In the genomic region with DNA sequence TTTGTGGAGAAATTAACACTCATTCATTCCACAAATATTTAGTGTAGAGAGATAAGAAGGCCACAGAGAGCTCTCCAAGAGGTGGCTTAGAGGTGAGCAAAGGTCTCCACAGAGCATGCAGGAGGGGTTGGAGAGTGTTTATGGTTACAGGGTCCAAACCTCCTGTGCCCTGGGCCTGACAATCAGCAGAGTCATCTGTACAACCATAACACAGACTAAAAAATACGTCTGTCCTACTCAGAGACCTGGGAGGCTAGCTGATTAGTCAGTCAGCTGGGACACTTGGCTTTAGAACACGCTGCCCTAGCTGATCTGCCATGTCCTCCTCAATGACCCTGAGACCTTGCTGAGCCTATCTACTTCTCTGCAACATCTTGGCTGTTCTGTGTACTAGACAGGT, we compare ENCODE assay signal across 25 mouse cellular contexts. TPM values are rescaled to one million over a fixed set of nuclear protein-coding genes. Genes with fewer than 3 reads are reported as not detected.
DNase-seq lines count a peak whose midpoint lies in the region; ATAC-seq and TF ChIP-seq lines count a peak whose summit lies in the region.
"Had no signal": no experiment of that assay in that cellular context is flagged by ENCODE, and none has a peak within 500 bp of the region (broad histone marks: within the 10 kb centered on the region; RNA-seq: fewer than 3 reads in every experiment).

No protein-coding gene starts in this region.

- H3K27ac ChIP-seq in liver, adult 2 months (replicated peaks; ENCODE audit: insufficient read depth, low read depth, low read length): no peak overlapping the region
- no peak overlapping the region for H3K27ac ChIP-seq in intestine, embryonic 16.5 days (ENCODE audit: low read length)
- H3K27ac ChIP-seq in liver, embryonic 16.5 days (ENCODE audit: low read length): no peak overlapping the region
- H3K27ac ChIP-seq in neural tube, embryonic 15.5 days (replicated peaks): no peak overlapping the region
- H3K27ac ChIP-seq: embryonic facial prominence, embryonic 12.5 days; embryonic facial prominence, embryonic 15.5 days; hindbrain, embryonic 10.5 days; hindbrain, embryonic 13.5 days had no signal

- H3K4me3 ChIP-seq in liver, adult 2 months (ENCODE audit: insufficient read depth, low read depth, low read length): no peak overlapping the region
- H3K4me3 ChIP-seq in intestine, embryonic 16.5 days (ENCODE audit: low read length): no peak overlapping the region
- H3K4me3 ChIP-seq in liver, embryonic 16.5 days (ENCODE audit: low read depth, low read length): no peak overlapping the region
- H3K4me3 ChIP-seq in neural tube, embryonic 15.5 days (replicated peaks): no peak overlapping the region
- H3K4me3 ChIP-seq: embryonic facial prominence, embryonic 12.5 days; embryonic facial prominence, embryonic 15.5 days; hindbrain, embryonic 10.5 days; hindbrain, embryonic 13.5 days had no signal

- no peaks in the 10 kb centered on the region for H3K27me3 ChIP-seq in liver, adult 2 months (ENCODE audit: control insufficient read depth, insufficient read depth, low read length)
- H3K27me3 ChIP-seq in intestine, embryonic 16.5 days (replicated peaks; ENCODE audit: control insufficient read depth, insufficient read depth, low read length): no peaks in the 10 kb centered on the region
- no peaks in the 10 kb centered on the region for H3K27me3 ChIP-seq in liver, embryonic 16.5 days (ENCODE audit: control insufficient read depth, insufficient read depth, low read depth, low read length)
- H3K27me3 ChIP-seq in neural tube, embryonic 15.5 days (replicated peaks): no peaks in the 10 kb centered on the region
- H3K27me3 ChIP-seq: CH12.LX; embryonic facial prominence, embryonic 12.5 days; embryonic facial prominence, embryonic 15.5 days; hindbrain, embryonic 13.5 days; Patski had no signal

- no peak for TF ChIP-seq POLR2A in liver, adult 2 months (IDR thresholded peaks at IDR 0.05; ENCODE audit: extremely low read depth, insufficient read depth, low read length)

- peaks cover 17% of the 10 kb centered on the region for H3K4me1 ChIP-seq in liver, adult 2 months (ENCODE audit: control insufficient read depth, insufficient read depth, low read length)
- H3K4me1 ChIP-seq in intestine, embryonic 16.5 days (ENCODE audit: control insufficient read depth, insufficient read depth, low read length): peaks cover 13% of the 10 kb centered on the region; the same call in 1 of the 2 replicates
- H3K4me1 ChIP-seq in liver, embryonic 16.5 days (ENCODE audit: control insufficient read depth, low read depth, low read length): no peaks in the 10 kb centered on the region; the same call in 1 of the 2 replicates
- H3K4me1 ChIP-seq in neural tube, embryonic 15.5 days: no peaks in the 10 kb centered on the region
- H3K4me1 ChIP-seq: hindbrain, embryonic 13.5 days had no signal

- no peaks in the 10 kb centered on the region for H3K36me3 ChIP-seq in liver, adult 2 months (ENCODE audit: control insufficient read depth, insufficient read depth, low read length)
- H3K36me3 ChIP-seq in intestine, embryonic 16.5 days (ENCODE audit: control insufficient read depth, insufficient read depth, low read length): no peaks in the 10 kb centered on the region
- no peaks in the 10 kb centered on the region for H3K36me3 ChIP-seq in liver, embryonic 16.5 days (ENCODE audit: control insufficient read depth, insufficient read depth)
- H3K36me3 ChIP-seq in neural tube, embryonic 15.5 days: no peaks in the 10 kb centered on the region
- H3K36me3 ChIP-seq: embryonic facial prominence, embryonic 12.5 days; embryonic facial prominence, embryonic 15.5 days; hindbrain, embryonic 10.5 days; hindbrain, embryonic 13.5 days had no signal

- no peaks in the 10 kb centered on the region for H3K9me3 ChIP-seq in intestine, embryonic 16.5 days (ENCODE audit: control insufficient read depth, low read length)
- no peaks in the 10 kb centered on the region for H3K9me3 ChIP-seq in liver, embryonic 16.5 days (replicated peaks; ENCODE audit: control insufficient read depth, low read length)
- no peaks in the 10 kb centered on the region for H3K9me3 ChIP-seq in neural tube, embryonic 15.5 days (replicated peaks)
- H3K9me3 ChIP-seq: embryonic facial prominence, embryonic 12.5 days; embryonic facial prominence, embryonic 15.5 days; G1E; hindbrain, embryonic 10.5 days; hindbrain, embryonic 13.5 days had no signal

- WGBS in liver, adult 2 months: 49% methylated on average over 2 of the region's 2 CpGs
- 46% methylated on average over 2 of the region's 2 CpGs for WGBS in intestine, embryonic 16.5 days
- WGBS in liver, embryonic 16.5 days (ENCODE audit: insufficient replicate concordance): 44% methylated on average over 2 of the region's 2 CpGs
- 74% methylated on average over 2 of the region's 2 CpGs for WGBS in neural tube, embryonic 15.5 days

- peak; percentile 86 for DNase-seq in heart, adult 11 months
- no peak for DNase-seq in heart, postnatal 4 days
- DNase-seq in liver, adult 2 months (ENCODE audit: extremely low read depth, low read depth, low spot score): peak; percentile 54
- no peak for DNase-seq in liver
- no peak for DNase-seq in thymus, postnatal 10 days (ENCODE audit: low spot score in 2 of 2)
- DNase-seq: B cell, adult 2 months; cerebellum, adult 11 months; cerebellum, adult 2 months; cerebellum, adult 9-11 months; cerebellum, postnatal 25 days; forebrain, postnatal 0 days; gastrocnemius, postnatal 25 days had no signal

- no peak overlapping the region for H3K4me2 ChIP-seq in intestine, embryonic 16.5 days (ENCODE audit: low read depth, low read length)
- no peak overlapping the region for H3K4me2 ChIP-seq in liver, embryonic 16.5 days (ENCODE audit: low read depth, low read length)
- H3K4me2 ChIP-seq in neural tube, embryonic 15.5 days: no peak overlapping the region
- H3K4me2 ChIP-seq: embryonic facial prominence, embryonic 12.5 days; embryonic facial prominence, embryonic 15.5 days; heart, embryonic 11.5 days; hindbrain, embryonic 13.5 days had no signal

- peak; percentile 67 for ATAC-seq in intestine, embryonic 16.5 days
- peak; percentile 74 for ATAC-seq in liver, embryonic 16.5 days (ENCODE audit: low read depth)
- no peak for ATAC-seq in neural tube, embryonic 15.5 days (ENCODE audit: low FRiP score)
- ATAC-seq: forebrain, embryonic 14.5 days; forebrain, postnatal 0 days; hindbrain, embryonic 16.5 days; Patski had no signal

- no peak overlapping the region for H3K9ac ChIP-seq in liver, adult 2 months (ENCODE audit: low read depth, low read length)
- no peak overlapping the region for H3K9ac ChIP-seq in intestine, embryonic 16.5 days (ENCODE audit: low read depth, low read length)
- H3K9ac ChIP-seq in liver, embryonic 16.5 days (ENCODE audit: low read depth, low read length): no peak overlapping the region
- H3K9ac ChIP-seq in neural tube, embryonic 15.5 days (replicated peaks): no peak overlapping the region
- H3K9ac ChIP-seq: embryonic facial prominence, embryonic 12.5 days; embryonic facial prominence, embryonic 15.5 days; forebrain, postnatal 0 days; hindbrain, embryonic 13.5 days had no signal

- TF ChIP-seq CTCF in liver, adult 2 months (IDR thresholded peaks at IDR 0.05; ENCODE audit: low read depth, low read length): no peak

- H3K79me2 ChIP-seq in liver, adult 2 months (ENCODE audit: control insufficient read depth, insufficient read depth, low read length): peaks cover 3% of the 10 kb centered on the region; the same call in 1 of the 2 replicates

RNA-seq across cellular contexts. Expression of a gene that starts 24.7 kb away (rescaled TPM):
- 10 to 100 TPM; 24.9 to 27.0 TPM for total RNA-seq in heart, postnatal 4 days (2021)
- total RNA-seq in liver, adult 2 months (2014; rRNA removed): 18.4 and 19.3 TPM in 2 replicates
- 5.3 and 5.8 TPM in 2 replicates for polyA plus RNA-seq in liver, adult 2 months (2012; rRNA removed)
- polyA plus RNA-seq in intestine, embryonic 16.5 days (2015; fragmentation: Nextera tagmentation; extraction: Ambion mirVana): 11.1 and 11.5 TPM in 2 replicates
- polyA plus RNA-seq in liver, embryonic 16.5 days (2015; fragmentation: Nextera tagmentation; extraction: Ambion mirVana): 3.9 and 4.0 TPM in 2 replicates
- polyA plus RNA-seq in neural tube, embryonic 15.5 days (2015; fragmentation: Nextera tagmentation; extraction: Ambion mirVana): 3.1 and 4.0 TPM in 2 replicates

Comparison
In these comparisons a context has a peak if more than half of its experiments do, and no peak if none do; other contexts are left out.
1. DNase-seq: peak in heart, adult 11 months (single experiment) and liver, adult 2 months (single experiment); none in heart, postnatal 4 days (single experiment), liver (single experiment) and thymus, postnatal 10 days (0 of 2).